Mouse (Mus musculus): ENCODE results near the gene Tpst2.
A peak's percentile ranks its signal among the peaks of the same experiment; 100 is the strongest.

Gene Tpst2

GRCm38 (mm10) chr5:112280863-112281660 is 4.6 kb downstream of the Tpst2 start:
- no peak for DNase-seq (ENCODE audit: low spot score in 2 of 2)

GRCm38 (mm10) chr5:112281676-112282075 is 5.2 kb downstream of the Tpst2 start:
- DNase-seq (ENCODE audit: low spot score in 2 of 2) = no peak

- DNase-seq (ENCODE audit: low spot score in 2 of 2) = no peak
These were observed 5.8 kb downstream of the Tpst2 start for GRCm38 (mm10) chr5:112282123-112282779.

- peak; percentile 48 to 58 for DNase-seq (ENCODE audit: low spot score in 2 of 2)
These were observed 6.4 kb downstream of the Tpst2 start for GRCm38 (mm10) chr5:112282780-112283482.

GRCm38 (mm10) chr5:112283543-112284202 is 7.2 kb downstream of the Tpst2 start:
- no peak for DNase-seq (ENCODE audit: low spot score in 2 of 2)

GRCm38 (mm10) chr5:112284203-112284582 is 7.7 kb downstream of the Tpst2 start:
- DNase-seq (ENCODE audit: low spot score in 2 of 2) = no peak

- no peak for DNase-seq (ENCODE audit: low spot score in 2 of 2)
These were observed 9.1 kb downstream of the Tpst2 start for GRCm38 (mm10) chr5:112285548-112286085.

- peak; percentile 50 to 54 for DNase-seq (ENCODE audit: low spot score in 2 of 2)
These were observed 10.1 kb downstream of the Tpst2 start for GRCm38 (mm10) chr5:112286608-112286983.

- peak; percentile 78 to 85 for DNase-seq (ENCODE audit: low spot score in 2 of 2)
These were observed 10.6 kb downstream of the Tpst2 start for GRCm38 (mm10) chr5:112286984-112287641.

GRCm38 (mm10) chr5:112287652-112288051 is 11.2 kb downstream of the Tpst2 start:
- DNase-seq (ENCODE audit: low spot score in 2 of 2) = no peak

GRCm38 (mm10) chr5:112288193-112289141 is 12.0 kb downstream of the Tpst2 start:
- no peak for DNase-seq (ENCODE audit: low spot score in 2 of 2)

GRCm38 (mm10) chr5:112289236-112289635 is 12.7 kb downstream of the Tpst2 start:
- no peak for DNase-seq (ENCODE audit: low spot score in 2 of 2)

GRCm38 (mm10) chr5:112289819-112290535 is 13.5 kb downstream of the Tpst2 start:
- DNase-seq (ENCODE audit: low spot score in 2 of 2) = no peak

- DNase-seq (ENCODE audit: low spot score in 2 of 2) = no peak
These were observed 14.0 kb downstream of the Tpst2 start for GRCm38 (mm10) chr5:112290536-112290880.

- DNase-seq (ENCODE audit: low spot score in 2 of 2) = peak; percentile 74 to 80
These were observed 15.4 kb downstream of the Tpst2 start for GRCm38 (mm10) chr5:112291866-112292265.

GRCm38 (mm10) chr5:112292343-112292980 is 16.0 kb downstream of the Tpst2 start:
- DNase-seq (ENCODE audit: low spot score in 2 of 2) = no peak

GRCm38 (mm10) chr5:112293800-112294199 is 17.3 kb downstream of the Tpst2 start:
- DNase-seq (ENCODE audit: low spot score in 2 of 2) = no peak

GRCm38 (mm10) chr5:112294696-112295095 is 18.2 kb downstream of the Tpst2 start:
- DNase-seq (ENCODE audit: low spot score in 2 of 2) = no peak

GRCm38 (mm10) chr5:112295162-112295561 is 18.7 kb downstream of the Tpst2 start:
- no peak for DNase-seq (ENCODE audit: low spot score in 2 of 2)
